Mouse (Mus musculus) kidney, adult 8-10 months (tissue): Measurements from ENCODE around the gene Abcf2.
"Not testable (repeated sequence)": the region's sequence is repeated elsewhere in the genome, so short reads cannot be mapped to it uniquely, and the experiment has no call there.

Source experiments
- DNase-seq, 2 experiments: peaks; one replicate each; pipeline ENCODE4 v3.0.0; 2022

Abcf2 gene

DNA sequence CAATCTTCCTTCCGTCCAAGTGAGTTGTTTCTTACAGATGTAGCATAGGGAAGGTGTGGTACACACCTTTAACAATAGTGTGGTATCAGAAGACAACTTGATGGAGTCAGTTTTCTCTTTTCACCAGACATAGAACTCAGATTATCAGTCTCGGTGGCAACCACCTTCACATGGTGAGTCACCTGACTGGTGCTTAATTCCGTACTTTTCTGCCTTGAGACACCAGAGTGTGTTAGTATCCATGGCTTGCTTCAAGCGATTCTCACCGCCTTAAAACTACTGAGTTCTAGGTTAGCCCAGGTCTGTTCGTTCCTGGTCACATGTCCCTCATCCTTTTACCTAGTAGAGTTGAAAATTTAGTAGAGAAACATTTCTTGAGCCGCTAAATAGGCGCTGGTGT lies 8.8 kb upstream of the Abcf2 start:
- no peak for DNase-seq

DNA sequence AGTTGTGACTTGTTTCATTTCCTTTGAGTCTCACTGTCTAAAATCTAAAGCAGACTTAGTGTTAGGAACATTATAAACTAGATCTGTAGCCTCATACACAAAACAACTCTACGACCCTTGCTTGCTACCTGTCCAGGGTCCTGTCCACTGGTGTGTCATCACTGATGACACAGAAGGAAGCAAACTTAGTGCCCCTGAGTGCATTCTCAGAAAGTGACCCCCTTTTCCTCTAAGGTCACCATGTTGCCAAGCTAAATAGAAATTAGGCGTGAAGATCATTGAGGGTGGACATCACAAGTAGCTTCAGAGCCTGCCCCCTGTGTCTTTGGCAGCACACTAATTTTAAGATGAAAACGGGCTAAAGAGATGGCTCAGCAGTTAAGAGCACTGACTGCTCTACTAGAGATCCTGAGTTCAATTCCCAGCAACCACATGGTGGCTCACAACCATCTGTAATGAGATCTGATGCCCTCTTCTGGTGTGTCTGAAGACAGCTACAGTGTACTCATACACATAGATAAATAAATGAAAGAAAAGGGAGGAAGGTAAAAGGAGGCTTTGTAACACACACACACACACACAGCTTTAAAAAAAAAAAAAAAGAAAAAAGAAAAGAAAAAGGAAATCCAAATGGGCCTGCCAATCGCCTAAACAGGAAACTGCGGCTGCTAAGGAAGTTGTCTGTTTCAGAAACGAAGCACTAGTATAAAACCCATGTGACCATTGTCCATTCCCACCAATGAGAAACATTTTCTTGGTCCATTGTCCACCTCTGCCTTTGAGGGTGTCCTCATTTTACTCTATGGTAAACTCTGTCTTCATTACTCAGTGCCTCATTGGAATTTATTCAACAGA lies 1.1 kb upstream of the Abcf2 start:
- DNase-seq: no peak

DNA sequence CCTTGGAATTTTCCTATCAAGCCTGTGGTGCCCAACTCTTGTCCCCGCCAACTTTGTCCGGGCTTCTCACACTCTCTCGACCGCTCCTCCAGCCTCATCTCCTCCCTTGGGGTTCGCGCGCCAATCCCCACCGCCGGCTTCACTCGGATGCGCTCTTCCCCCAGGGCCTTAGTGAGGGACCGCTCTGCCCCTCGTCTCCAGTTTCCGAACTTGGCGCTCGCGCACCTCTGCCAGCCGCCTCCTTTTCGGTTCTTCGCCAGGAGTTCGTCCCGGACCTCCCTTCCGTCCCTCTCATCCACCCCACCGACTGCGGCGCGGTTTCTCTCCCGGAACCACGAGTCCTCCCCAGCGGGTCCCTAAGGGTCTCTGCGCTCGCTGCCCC lies 475 bp downstream of the Abcf2 start:
- DNase-seq: no peak

DNA sequence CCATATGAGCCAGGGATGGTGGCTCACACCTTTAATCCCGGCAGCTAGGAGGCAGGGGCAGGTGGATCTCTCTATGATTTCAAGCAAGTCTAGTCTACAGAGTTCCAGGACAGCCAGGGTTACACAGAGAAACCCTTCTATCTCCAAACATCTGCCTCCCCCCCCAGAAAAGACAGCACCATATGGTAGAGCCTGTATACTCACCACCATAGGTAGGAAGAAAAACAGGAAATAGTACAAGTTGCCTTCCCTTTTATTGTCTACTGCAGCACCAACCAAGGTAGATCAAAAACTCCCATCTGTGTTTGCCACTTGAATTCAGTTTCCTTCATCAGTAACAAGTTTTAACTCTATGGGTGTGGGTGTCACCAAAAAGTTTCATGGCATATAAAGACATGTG lies 1.3 kb downstream of the Abcf2 start:
- no peak for DNase-seq

DNA sequence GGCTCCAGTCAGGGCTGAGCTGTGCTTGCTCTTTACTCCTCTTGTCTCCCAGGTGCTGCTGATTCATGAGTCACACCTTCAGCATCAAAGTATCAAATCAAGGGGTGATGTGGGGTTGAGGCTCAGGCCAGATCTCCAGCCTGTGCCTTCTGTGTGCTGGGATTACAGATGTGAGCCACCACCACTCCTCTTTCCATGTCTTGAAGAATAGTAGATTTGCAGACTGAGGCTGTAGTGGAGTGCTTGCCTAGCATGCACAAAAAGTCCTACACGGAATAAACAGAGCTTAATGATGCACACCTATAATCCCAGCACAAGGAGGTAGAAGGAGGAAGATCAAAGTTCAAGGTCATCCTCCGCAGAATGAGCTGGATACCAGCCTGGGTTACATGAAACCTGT lies 20.6 kb downstream of the Abcf2 start, which contains the start of gene 4931409K22Rik:
Gene 4931409K22Rik, minus strand, starts transcription at position 101 of the 400 bp plus-strand sequence.
- DNase-seq: no peak

DNA sequence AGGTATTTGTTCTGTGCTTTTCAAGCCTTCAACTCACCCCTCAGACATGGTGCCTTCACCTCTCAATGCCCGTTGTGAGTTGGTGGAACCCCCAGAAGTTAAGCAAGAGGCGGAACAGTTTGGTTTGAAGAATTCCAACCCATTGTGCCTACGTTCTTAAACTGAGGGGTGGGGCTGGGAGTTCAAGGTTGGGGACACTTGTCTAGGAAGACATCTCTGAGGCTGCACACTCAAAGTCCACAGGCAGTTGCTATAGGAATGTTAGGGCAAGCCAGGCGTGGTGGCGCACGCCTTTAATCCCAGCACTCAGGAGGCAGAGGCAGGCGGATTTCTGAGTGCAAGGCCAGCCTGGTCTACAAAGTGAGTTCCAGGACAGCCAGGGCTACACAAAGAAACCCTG lies 21.9 kb downstream of the Abcf2 start:
- DNase-seq: not testable (repeated sequence)

DNA sequence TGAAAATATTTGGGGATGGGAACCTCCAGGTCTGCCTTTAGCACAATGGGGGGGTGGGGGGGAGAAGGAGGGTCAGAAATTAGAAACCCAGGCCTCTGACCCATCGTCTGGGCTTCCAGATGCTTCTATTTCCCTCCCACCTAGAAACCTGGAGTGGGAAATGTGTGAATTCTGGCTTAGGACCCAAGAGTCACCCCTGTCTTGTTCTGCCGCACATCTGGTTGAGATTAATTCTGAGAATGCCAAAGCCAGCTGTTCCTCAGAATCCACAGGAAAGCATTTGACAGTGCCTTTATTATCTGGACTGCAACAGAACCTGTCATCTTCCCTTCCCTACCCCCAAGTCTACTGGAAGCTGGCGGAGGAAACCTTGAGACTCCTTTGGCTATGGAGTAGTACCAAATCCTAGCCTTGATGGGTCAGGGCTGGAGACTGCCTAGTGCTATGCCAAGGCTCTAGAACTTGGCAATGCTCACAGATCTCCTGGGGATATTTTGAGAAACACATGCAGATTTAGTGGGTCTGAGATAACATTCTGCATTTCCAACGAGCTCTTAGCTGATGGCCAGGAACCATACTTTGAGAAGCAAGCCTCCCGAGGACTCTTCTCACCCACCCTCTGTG lies 23.5 kb downstream of the Abcf2 start:
- DNase-seq: no peak

DNA sequence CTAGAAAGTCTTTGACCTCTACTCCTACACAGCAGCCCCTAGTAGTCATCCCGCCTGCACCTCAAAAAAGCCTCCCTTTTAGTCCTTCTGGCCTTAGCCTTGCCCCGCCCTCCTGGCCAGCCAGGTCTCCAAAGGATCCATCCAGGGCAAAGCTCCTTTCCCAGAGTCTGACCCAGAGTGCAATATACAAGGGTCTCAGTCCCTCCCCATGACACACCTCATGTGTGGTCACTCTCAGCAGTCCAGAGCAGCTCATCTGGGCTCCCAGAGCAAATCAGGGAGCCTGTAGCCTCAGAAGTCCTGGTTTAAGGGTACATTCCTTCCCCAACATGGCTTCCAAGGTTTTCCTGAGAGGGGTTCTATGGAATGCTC lies 26.0 kb downstream of the Abcf2 start:
- DNase-seq: no peak

DNA sequence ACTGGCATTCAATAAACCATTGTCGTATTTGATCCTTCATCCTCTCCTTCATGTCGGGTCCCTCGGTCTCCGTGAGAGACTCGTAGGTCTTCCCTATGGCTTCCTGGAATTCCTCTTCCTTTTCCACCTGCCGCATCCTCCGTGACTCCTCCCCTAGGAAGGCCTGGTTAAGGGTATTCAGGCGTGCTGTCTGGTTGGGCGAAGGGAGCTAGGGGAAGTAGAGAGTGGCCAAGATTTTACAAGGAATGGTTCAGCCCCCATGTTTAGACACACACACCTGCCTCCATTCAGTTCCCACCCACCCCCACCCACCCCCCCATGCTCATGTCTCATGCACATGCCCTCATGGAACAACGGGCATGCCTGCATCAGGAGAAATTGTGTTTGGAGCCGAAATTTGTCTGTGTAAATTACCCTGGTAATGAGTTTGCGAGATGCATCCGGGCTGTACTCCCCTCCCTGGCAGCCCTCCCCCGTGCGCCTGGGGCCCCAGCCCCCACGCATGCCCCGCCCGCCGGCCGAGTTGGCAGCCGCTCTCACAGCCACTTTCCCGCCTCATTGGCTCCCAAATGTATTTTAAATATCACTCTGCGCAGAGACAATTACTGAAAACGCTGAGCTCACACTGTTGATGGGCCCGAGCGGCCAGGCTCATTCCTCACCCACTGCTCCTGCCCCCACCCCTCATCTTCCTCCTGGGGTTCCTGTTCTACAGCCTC lies 26.5 kb downstream of the Abcf2 start:
- DNase-seq: peak in 1 of 2 experiments; percentile 11

DNA sequence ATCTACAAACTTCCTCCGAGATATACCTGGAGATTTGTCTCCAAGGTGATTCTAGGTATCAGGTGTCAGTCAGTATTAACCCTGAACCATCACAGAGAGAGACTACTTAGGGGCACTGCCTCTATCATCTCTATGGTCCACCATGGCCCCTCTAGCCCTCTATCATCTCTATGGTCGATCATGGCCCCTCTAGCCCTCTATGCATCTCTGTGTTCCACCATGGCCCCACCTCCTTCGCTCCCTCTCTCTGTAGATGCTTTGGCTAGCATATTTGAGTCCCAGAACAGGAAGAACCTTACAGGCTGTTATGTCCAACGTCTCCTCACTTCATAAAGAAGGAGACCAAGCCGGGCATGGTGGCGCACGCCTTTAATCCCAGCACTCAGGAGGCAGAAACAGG lies 34.6 kb downstream of the Abcf2 start:
- DNase-seq: no peak

DNA sequence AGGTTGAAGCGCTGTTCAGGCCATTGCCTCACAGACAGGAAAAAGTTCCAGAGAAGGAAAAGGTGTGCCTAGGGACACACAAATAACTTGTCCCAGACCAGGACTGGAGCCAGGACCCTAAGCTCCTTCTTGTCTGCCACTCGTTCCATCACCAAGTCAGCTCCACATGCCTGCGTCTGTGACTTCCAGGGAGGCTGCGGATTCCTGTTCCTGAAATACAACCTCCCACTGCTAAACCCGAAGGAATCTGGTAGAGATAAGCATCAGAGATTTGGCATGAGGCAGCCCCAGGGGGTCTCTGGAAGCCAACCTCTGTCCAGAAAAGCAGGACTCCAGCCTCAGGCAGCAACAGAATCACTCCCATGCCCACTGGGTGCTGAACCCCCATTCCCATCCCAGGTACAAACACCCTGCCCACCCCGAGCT lies 36.1 kb downstream of the Abcf2 start:
- no peak for DNase-seq

DNA sequence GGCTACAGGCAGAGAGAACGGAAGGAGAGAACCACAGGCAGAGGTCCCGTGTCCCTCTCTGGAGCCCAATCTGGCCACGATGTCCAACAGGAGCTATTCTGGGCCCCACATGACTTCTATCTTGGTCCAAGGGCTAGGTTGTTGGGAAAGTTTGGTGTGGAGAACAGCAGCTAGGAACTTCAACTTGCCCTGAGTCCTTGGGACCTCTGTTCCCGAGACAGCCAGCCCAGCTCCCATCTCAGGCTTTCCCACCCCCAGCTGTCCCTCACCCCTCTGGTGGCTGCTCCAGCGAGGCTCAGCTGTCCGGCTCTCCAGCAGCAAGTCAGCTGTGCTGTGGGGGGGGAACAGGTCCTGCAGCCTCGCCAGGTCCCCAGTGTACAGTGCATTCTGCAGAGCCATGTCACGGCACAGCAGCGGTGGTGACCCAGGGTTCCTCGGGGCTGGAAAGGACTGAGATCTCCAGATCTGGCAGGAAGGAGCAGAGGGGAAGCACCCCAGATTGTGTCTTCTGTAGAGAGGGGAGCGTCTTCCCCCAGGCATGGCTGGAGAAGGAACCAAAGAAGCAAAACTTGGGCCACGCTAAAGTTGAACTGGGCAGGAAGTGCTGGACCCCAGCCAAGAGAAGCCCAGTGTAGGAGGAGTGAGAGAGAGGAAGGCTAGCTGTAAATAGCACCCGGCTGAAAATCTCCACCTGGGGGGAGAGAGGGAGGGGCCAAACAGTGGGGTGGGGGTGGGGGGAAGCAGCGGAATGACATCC lies 36.7 kb downstream of the Abcf2 start, which contains the start of gene Asb10:
Gene Asb10, minus strand, starts transcription at position 592 of the 757 bp plus-strand sequence.
- DNase-seq: peak; percentile 21 to 35

DNA sequence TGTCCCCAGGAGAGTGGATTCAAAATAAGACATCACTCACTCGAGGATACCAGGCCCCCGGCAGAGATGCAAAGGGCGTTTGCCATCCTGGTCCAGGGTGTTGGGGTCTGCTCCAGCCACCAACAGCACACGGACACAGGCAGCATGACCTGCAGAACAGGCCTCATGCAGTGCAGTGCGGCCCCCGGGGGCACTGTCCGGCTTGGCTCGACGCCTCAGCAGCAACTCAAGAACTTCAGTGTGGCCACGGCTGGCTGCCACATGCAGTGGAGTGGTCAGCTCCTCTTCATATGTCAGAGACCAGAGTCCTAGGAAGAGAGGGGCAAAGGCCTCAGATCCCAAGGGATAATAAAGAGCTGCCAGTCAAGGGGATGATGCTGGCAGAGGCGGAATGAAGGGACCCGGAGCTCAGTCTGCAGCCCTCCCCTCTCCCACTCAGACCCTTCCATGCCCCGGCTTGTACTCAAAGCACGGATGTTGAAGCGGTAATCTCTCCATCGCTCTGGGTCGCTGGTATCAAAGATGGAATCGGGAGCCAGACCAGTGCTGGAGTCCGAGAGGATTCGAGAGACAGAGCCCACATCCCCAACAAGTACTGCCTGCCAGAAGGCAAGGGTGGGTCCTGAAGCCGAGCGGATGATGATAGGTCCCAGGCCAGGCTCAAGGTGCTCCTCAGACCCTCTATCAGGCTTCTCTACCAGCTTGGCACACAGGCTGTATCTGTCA lies 37.5 kb downstream of the Abcf2 start:
- no peak for DNase-seq

DNA sequence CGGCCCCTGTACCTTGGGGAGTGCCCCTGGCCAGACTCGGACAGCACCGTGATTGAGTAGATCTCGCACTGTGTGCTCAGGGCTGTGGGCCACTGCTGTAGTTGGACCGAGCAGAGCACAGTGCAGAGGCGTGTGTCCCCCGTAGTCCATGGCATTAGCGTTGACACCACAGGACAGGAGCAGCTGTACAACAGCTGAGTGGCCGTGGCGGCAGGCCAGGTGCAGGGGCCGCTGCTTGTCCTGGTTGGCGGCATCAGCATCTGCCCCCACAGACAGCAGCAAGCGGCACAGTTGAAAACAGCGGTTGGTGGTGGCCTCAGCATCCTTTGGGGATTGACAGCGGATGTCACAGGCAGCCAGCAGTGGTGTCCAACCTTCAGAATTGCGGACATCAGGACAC lies 39.6 kb downstream of the Abcf2 start:
- no peak for DNase-seq

DNA sequence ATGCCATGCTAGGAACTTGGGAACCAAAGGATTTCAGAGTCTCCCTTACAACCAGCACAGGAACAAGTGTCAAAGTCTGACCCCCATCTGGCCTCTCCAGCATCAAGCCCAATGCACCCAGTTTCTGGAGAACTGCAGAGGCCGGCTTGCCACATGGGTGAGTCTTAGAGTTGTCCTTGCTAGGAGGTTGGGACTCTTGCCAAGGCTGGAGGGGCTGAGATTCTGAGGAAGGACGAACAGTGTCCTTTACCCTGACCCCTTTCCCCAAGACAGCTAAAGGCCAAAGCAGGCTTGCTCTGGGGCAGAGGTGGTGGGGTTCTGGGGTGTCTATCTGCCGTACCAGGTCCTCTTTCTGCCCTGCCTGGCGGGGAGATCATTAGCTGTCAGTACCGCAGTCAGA lies 40.8 kb downstream of the Abcf2 start:
- no peak for DNase-seq

DNA sequence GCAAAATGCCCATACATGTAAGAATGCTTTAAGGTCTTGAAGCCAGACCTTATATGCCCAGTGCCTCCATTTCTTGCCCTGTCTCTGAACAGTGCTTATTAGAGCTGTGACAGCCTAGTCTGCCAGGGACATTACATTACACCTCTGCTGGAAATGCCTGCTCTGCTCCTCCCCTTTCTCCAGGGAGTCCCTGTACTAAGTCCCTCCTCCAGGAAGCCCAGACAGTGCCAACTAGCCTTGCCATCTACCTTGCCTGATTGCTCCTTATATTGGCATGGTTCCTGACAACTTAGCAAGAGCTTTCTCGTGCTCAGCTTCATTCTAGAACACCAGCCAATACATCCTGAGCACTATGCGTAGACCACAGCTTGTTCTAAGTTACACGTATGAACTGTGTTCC lies 41.5 kb downstream of the Abcf2 start:
- DNase-seq: peak; percentile 16 to 22

DNA sequence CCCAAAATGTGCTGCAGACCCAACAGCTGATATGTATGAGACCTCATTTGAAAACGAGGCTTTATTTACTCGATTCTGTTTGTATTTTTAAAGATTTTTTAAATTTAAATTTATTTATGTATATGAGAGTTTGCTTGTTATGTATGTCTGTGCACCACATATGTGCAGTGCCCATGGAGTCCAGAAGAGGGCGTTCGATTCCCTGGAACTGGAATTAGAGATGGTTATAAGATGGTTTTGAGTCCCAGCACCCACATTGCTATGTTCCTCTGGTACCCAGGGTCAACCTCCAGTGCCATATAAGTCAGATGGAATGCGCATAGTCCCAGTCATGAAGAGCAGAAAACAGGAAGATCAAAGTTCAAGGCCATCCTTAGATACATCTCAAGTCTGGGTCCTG lies 43.0 kb downstream of the Abcf2 start:
- peak in 1 of 2 experiments; percentile 19 for DNase-seq

DNA sequence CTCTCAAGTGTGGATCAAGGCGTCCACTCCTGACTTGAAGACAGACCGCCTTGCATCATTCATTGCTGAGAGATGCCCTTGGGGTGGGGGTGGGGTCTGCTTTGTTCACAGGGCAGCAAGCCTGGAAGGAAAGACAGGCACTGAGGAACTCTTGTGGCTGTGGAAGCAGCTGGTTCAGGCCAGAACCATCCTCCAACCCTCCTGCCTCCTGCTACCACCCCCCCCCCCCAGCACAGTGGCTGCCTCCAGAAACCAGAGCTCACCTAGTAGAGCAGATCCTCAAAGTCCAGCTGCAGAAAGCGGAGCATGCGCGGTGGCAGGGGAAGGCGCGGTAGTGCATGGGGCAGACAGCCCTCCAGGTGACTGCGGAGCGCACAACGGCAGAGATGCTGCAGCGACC lies 43.9 kb downstream of the Abcf2 start:
- no peak for DNase-seq

DNA sequence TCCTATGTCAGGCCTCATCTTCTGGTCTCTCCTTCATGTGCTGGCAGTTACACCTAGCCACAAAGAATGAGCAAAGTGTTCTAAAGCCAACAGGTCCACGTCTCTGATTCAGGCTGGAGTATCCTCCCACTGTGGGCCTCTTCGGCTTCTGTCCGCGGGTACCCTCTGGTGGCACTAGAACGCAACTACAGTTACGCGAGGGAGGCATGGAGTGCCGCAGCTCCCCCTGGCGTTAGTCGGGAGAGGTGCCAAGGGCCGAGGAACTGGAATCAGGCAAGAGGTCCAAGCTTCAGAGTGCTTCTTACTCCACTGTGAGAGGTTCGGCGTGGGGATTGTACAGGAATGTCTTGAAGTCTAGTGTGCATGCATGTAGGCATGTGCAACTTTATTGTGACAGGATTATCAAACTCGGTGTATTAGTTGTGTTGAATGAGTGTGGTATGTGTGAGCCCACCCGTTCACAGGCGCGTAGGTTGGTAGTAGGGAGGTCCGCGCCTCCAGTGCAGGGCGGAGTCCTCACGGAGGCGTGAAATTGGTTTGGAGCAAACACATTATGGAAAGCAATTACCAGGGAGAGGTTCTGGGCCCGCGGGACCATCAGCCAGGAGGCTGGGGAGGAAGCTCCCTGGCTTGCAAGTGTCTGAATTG lies 47.1 kb downstream of the Abcf2 start:
- DNase-seq: peak; percentile 83 to 94

DNA sequence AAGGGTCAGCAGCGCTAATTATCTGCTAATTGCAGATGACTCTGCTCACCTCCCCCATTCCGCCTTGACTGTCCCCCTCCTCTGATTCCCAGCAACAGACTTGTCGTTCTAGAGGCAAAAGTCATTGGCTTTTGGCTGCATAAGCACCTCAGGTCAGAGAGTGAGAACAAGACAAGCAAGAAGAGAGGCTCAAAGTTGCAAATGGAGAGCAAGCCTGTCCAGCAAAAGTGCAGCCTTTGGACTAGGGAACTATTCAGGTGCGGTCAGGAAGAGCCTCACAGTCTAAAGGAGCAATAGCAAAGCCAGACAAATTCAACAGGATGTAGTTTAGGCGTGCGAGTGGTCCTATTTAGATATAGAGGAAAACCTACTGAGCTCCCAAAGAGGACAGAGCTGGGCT lies 49.5 kb downstream of the Abcf2 start:
- DNase-seq: no peak

DNA sequence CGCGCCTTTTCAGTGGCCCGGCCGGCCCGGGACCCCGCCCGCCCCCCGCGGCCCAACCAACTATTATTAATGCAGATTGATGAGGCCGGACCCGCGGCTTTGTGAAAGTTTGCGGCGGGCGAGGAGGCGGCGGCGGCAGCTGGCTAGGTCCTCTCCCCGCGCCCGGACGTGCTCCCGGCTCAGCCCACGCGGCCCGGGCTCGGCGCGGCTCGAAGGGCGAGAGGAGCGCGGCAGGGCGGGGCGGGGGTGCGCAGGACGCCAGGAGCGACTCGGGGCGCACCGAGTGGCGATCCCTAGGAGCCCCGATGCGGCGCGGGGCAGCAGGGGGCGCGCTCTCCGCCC lies 50.4 kb downstream of the Abcf2 start, which contains the start of gene Gbx1:
Gene Gbx1, minus strand, starts transcription at position 314 of the 342 bp plus-strand sequence.
- DNase-seq: no peak
